Mouse (Mus musculus): ENCODE measurements around the gene Etv6. TPM values are rescaled to one million over a fixed set of nuclear protein-coding genes. Genes with fewer than 3 reads are reported as not detected.

The Etv6 gene
- polyA plus RNA-seq, 1 experiment from 2014 or later: 2.7 TPM

DNA sequence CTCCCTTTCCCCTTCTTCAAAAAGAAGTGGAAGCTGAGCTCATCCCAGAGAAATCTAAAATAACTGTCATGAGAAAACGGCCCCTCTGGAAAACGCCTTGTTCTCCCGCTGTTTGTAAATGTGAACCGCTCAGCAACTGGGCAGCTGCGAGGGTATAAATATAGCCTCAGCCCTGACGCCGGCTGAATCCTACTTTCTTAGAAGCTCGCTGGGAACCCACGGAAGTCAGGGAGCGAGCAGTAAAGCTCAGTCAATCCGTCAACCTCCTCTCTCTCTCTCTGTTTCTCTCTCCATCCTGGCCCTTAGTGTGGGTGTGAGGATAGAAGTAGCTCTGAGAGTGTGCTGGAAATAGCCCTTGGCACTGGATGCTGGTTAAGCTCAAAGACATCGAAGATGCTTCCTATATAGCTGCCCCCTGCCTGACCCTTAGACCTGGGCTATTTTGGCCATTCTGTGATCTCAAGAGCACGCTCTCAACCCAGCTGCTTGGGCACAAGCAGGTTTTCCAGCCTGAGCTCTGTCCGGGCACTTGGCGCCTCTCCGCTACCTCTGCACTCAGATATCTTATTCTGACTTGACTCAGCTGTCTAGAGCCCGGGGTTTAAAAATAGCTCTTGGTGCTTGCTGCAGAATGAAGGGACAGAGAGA, 146.9 kb downstream of the Etv6 start:
- Histone ChIP-seq H3K4me1 (ENCODE audit: control insufficient read depth, low read depth, low read length) (peaks cover 3% of the 10 kb centered on the region), H3K36me3 (ENCODE audit: control insufficient read depth, insufficient read depth) (no peaks in the 10 kb centered on the region), H3K9ac (ENCODE audit: low read depth, low read length) (no peak overlapping the region), H3K4me2 (ENCODE audit: low read depth, low read length) (no peak overlapping the region), H3K27ac (ENCODE audit: low read length) (no peak overlapping the region), H3K4me3 (ENCODE audit: low read depth, low read length) (no peak overlapping the region), H3K9me3 (replicated peaks; ENCODE audit: control insufficient read depth, low read length) (no peaks in the 10 kb centered on the region), H3K27me3 (ENCODE audit: control insufficient read depth, insufficient read depth, low read depth, low read length) (no peaks in the 10 kb centered on the region)
- WGBS (ENCODE audit: insufficient replicate concordance): 56% methylated on average over 17 of the region's 17 CpGs
- ATAC-seq (ENCODE audit: low read depth): no peak

DNA sequence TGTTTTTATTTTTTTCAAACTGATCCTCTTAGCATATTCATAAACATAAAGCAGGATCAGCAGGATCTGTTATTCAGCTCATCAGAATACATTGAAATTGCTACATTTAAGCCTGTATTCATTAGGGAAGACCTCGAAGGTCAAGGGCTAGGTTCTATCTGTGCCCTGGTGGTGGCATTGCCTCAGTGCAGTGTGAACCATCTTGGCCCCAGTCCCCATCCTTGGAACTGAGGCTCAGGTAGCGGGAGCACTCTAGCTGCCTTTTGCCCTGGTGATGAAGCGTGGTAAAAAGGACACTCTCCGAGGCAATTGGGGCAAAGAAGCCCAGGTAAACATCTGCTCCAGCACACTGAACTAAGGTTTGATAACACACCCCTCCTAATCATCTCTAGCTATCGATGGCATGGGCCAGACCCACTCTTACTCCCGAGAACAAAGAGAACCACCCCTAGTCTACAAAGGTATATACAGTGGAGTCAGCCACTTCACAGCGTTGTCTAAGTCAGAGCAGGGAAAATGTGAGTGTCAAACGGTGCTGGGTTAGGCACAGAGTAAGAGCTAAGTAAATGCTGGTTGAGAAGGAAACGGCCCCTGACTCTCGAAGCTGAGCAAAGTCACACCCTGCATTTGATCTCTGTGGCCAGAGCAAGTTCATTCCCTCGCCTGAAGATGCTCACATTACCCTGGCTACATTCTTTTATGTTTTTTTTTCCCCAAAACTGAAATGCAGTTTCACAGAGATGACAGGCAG, 148.3 kb downstream of the Etv6 start:
- Histone ChIP-seq H3K36me3 (ENCODE audit: control insufficient read depth, insufficient read depth) (no peaks in the 10 kb centered on the region), H3K27ac (ENCODE audit: low read length) (no peak overlapping the region), H3K9ac (ENCODE audit: low read depth, low read length) (no peak overlapping the region), H3K9me3 (replicated peaks; ENCODE audit: control insufficient read depth, low read length) (no peaks in the 10 kb centered on the region), H3K27me3 (ENCODE audit: control insufficient read depth, insufficient read depth, low read depth, low read length) (no peaks in the 10 kb centered on the region), H3K4me3 (ENCODE audit: low read depth, low read length) (no peak overlapping the region), H3K4me1 (ENCODE audit: control insufficient read depth, low read depth, low read length) (peaks cover 3% of the 10 kb centered on the region), H3K4me2 (ENCODE audit: low read depth, low read length) (no peak overlapping the region)
- WGBS (ENCODE audit: insufficient replicate concordance): 49% methylated on average over 11 of the region's 11 CpGs
- no peak for ATAC-seq (ENCODE audit: low read depth)

DNA sequence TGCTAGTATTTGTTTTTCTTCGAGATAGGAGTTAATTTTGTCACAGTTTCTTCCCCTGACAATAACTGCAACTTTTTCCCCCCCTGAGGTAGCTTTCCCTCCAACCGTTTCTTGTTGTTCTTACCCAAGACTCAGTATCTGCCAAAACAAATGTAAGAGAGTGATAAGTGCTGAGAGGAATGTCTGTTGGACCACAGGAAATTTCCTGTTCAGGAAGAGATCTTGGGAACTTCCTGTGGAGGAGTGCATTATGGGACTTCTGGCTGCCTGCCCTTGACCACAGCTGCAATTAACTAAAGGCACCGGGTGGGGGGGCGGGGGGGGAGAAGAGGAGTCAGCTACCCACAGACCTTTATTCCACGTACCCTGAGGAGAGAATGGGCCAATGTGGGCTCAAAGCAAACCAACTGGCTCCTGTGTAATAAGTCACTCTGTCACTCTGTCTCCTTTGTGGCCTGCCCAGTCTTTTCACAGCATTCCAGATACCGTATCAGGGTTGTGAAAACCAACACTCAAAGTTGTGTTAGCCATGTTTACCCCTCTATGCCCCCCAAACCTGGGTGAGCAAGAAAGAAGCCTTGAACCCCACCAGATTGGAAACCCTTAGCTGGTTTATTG, 150.9 kb downstream of the Etv6 start:
- no peaks in the 10 kb centered on the region for H3K9me3 ChIP-seq (replicated peaks; ENCODE audit: control insufficient read depth, low read length)
- no peaks in the 10 kb centered on the region for H3K36me3 ChIP-seq (ENCODE audit: control insufficient read depth, insufficient read depth)
- H3K4me3 ChIP-seq (ENCODE audit: low read depth, low read length): no peak overlapping the region
- H3K9ac ChIP-seq (ENCODE audit: low read depth, low read length): no peak overlapping the region
- WGBS (ENCODE audit: insufficient replicate concordance): 10% methylated on average over 6 of the region's 6 CpGs
- no peak overlapping the region for H3K4me2 ChIP-seq (ENCODE audit: low read depth, low read length)
- peak; percentile 10; the same call in 1 of the 2 replicates for ATAC-seq (ENCODE audit: low read depth)
- H3K27me3 ChIP-seq (ENCODE audit: control insufficient read depth, insufficient read depth, low read depth, low read length): no peaks in the 10 kb centered on the region
- H3K27ac ChIP-seq (ENCODE audit: low read length): peak overlapping the region; percentile 35; the same call in 1 of the 2 replicates
- peaks cover 12% of the 10 kb centered on the region for H3K4me1 ChIP-seq (ENCODE audit: control insufficient read depth, low read depth, low read length)

DNA sequence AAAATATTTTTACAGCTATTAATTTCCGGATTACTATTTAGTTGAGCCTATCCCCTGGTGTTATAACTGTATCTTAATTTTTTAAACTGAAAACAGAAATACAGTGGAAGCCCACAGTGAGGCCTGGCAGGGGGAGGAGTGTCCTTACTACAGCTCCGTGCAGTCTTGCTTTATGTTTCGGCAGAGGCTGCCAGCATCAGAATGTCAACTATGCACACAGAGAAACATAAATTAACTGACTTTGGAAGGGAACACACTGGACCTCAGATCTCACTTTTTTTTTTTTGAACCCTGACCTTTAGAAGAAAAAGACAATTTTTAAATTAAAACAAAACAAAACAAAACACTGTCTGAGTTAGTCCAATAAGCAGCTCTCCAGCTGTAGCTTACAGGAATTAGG, 153.2 kb downstream of the Etv6 start:
- ATAC-seq (ENCODE audit: low read depth): no peak
- H3K9ac ChIP-seq (ENCODE audit: low read depth, low read length): no peak overlapping the region
- no peak overlapping the region for H3K4me2 ChIP-seq (ENCODE audit: low read depth, low read length)
- WGBS (ENCODE audit: insufficient replicate concordance): 50% methylated on average over 3 of the region's 3 CpGs
- H3K4me3 ChIP-seq (ENCODE audit: low read depth, low read length): no peak overlapping the region
- peaks cover 9% of the 10 kb centered on the region for H3K4me1 ChIP-seq (ENCODE audit: control insufficient read depth, low read depth, low read length)
- no peaks in the 10 kb centered on the region for H3K36me3 ChIP-seq (ENCODE audit: control insufficient read depth, insufficient read depth)
- no peak overlapping the region; the same call in 1 of the 2 replicates for H3K27ac ChIP-seq (ENCODE audit: low read length)
- H3K9me3 ChIP-seq (replicated peaks; ENCODE audit: control insufficient read depth, low read length): no peaks in the 10 kb centered on the region
- no peaks in the 10 kb centered on the region for H3K27me3 ChIP-seq (ENCODE audit: control insufficient read depth, insufficient read depth, low read depth, low read length)

DNA sequence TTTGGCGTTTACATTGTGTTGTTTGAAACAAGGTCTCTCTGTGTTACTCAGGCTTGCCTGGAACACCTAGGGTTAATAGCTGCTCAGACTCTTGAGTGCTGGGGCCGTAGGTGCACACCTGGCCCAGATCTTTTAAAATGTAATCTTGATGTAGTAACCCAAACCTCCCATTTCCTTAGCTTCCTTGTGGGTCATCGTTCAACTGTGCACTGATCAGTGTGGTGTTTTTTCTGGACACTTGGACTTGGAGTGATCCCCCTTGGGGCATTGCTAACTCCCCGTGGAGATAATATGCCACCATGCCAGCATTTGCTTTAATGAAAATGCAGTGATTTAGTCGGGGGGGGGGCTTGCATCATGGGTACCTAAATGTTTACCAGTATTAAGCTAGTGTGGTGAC, 153.7 kb downstream of the Etv6 start:
- Histone ChIP-seq H3K27ac (ENCODE audit: low read length) (peak overlapping the region; percentile 61), H3K4me1 (ENCODE audit: control insufficient read depth, low read depth, low read length) (peaks cover 9% of the 10 kb centered on the region), H3K27me3 (ENCODE audit: control insufficient read depth, insufficient read depth, low read depth, low read length) (no peaks in the 10 kb centered on the region), H3K4me2 (ENCODE audit: low read depth, low read length) (no peak overlapping the region), H3K36me3 (ENCODE audit: control insufficient read depth, insufficient read depth) (no peaks in the 10 kb centered on the region), H3K4me3 (ENCODE audit: low read depth, low read length) (no peak overlapping the region), H3K9me3 (replicated peaks; ENCODE audit: control insufficient read depth, low read length) (no peaks in the 10 kb centered on the region), H3K9ac (ENCODE audit: low read depth, low read length) (no peak overlapping the region)
- no peak for ATAC-seq (ENCODE audit: low read depth)
- WGBS (ENCODE audit: insufficient replicate concordance): 40% methylated on average over 5 of the region's 5 CpGs

DNA sequence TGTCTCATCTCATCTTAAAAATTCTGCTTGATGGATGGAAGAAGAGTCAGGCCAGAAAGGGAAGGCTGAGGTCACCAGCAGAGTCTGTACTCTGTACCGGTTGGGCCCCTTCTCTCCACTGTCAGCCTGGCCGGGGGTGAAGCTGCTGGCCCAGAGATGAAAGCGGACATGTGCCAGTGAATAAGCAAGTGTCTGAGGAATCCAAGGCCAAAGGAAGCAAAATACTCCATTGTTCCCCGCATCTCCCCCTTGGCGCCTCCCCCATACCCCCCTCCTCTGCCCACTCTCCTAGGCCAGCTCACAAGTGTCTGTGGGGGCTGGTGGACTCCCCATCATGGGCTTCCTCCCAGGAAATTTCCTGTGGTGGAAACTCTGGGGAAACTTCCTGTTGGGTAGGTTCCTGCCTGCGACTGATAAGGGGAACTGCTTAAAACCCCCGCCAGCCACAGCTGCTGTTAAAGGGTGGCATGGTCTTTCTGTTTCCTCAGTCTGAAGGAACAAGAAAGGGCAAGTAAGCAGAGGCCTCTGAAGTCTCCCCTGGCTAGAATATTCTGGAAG, 154.2 kb downstream of the Etv6 start:
- H3K4me2 ChIP-seq (ENCODE audit: low read depth, low read length): no peak overlapping the region
- WGBS (ENCODE audit: insufficient replicate concordance): 22% methylated on average over 7 of the region's 7 CpGs
- H3K27ac ChIP-seq (ENCODE audit: low read length): peak overlapping the region; percentile 61
- ATAC-seq (ENCODE audit: low read depth): peak; percentile 61
- H3K9ac ChIP-seq (ENCODE audit: low read depth, low read length): no peak overlapping the region
- H3K4me1 ChIP-seq (ENCODE audit: control insufficient read depth, low read depth, low read length): peaks cover 9% of the 10 kb centered on the region
- no peaks in the 10 kb centered on the region for H3K9me3 ChIP-seq (replicated peaks; ENCODE audit: control insufficient read depth, low read length)
- H3K36me3 ChIP-seq (ENCODE audit: control insufficient read depth, insufficient read depth): no peaks in the 10 kb centered on the region
- no peaks in the 10 kb centered on the region for H3K27me3 ChIP-seq (ENCODE audit: control insufficient read depth, insufficient read depth, low read depth, low read length)
- no peak overlapping the region for H3K4me3 ChIP-seq (ENCODE audit: low read depth, low read length)

DNA sequence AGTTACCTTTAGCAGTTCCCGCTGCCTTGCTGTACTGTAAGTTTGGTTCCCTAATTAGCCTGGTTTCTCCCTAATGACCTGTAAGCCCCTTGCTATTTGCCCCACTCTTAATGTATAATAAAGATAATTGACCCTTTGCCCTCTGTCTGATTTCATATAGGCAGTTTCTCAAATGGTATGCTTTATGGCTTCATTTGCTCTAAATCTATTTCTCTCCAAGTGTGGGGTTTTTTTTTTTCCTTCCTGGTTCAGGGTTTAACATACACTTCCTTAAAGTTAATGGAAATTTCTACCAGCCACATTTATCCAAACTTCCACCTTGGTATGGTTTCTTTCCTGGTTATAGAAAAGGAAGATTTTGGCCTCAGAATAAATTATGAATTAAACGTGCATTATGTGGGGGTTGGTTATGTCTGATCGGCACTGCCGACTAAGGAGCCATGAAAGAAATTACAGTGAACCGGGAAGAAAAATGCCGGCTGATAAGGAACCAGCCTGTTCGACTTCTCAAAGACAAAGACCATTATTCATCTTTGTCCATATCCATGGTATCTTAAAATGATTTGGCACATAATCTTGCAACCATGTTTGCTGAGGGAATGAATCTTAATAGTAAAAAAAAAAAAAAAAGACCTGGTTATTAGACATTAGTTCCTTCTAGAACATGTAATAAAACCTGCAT, 155.2 kb downstream of the Etv6 start:
- Histone ChIP-seq H3K9me3 (replicated peaks; ENCODE audit: control insufficient read depth, low read length) (no peaks in the 10 kb centered on the region), H3K4me1 (ENCODE audit: control insufficient read depth, low read depth, low read length) (peaks cover 9% of the 10 kb centered on the region), H3K9ac (ENCODE audit: low read depth, low read length) (no peak overlapping the region), H3K4me2 (ENCODE audit: low read depth, low read length) (no peak overlapping the region), H3K27me3 (ENCODE audit: control insufficient read depth, insufficient read depth, low read depth, low read length) (no peaks in the 10 kb centered on the region), H3K36me3 (ENCODE audit: control insufficient read depth, insufficient read depth) (no peaks in the 10 kb centered on the region), H3K4me3 (ENCODE audit: low read depth, low read length) (no peak overlapping the region), H3K27ac (ENCODE audit: low read length) (no peak overlapping the region)
- no peak for ATAC-seq (ENCODE audit: low read depth)
- WGBS (ENCODE audit: insufficient replicate concordance): 60% methylated on average over 7 of the region's 7 CpGs

DNA sequence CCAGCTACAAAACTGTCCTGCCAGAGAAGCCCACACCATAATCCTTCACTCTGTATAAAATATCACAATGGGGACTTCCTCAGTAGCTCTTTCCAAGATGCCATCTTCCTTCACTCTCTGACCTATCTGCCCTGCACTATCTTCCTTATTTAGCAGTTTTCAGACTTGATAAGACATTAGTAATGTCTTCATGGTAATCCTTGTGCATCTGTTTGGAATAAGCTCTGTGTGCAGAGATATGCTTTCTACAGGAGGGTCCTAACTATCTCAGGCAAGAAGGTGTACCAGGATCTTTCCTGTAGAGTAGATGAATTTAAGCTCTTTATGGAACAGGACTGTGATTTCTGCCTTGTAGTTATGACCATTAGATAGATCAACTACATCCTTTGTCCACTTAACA, 157.2 kb downstream of the Etv6 start:
- Histone ChIP-seq H3K27me3 (ENCODE audit: control insufficient read depth, insufficient read depth, low read depth, low read length) (no peaks in the 10 kb centered on the region), H3K9ac (ENCODE audit: low read depth, low read length) (no peak overlapping the region), H3K36me3 (ENCODE audit: control insufficient read depth, insufficient read depth) (no peaks in the 10 kb centered on the region), H3K27ac (ENCODE audit: low read length) (no peak overlapping the region), H3K4me1 (ENCODE audit: control insufficient read depth, low read depth, low read length) (peaks cover 9% of the 10 kb centered on the region), H3K4me3 (ENCODE audit: low read depth, low read length) (no peak overlapping the region), H3K4me2 (ENCODE audit: low read depth, low read length) (no peak overlapping the region), H3K9me3 (replicated peaks; ENCODE audit: control insufficient read depth, low read length) (no peaks in the 10 kb centered on the region)
- no peak for ATAC-seq (ENCODE audit: low read depth)
